Mouse (Mus musculus): ENCODE data around the gene Kifc3.

- TF ChIP-seq CTCF (IDR thresholded peaks at IDR 0.05; ENCODE audit: low read depth, low read length): no peak
- TF ChIP-seq POLR2AphosphoS5 (IDR thresholded peaks at IDR 0.05; ENCODE audit: insufficient replicate concordance, low read depth, low read length): no peak
- no peak for TF ChIP-seq TAL1 (conservative IDR thresholded peaks at IDR 0.05; ENCODE audit: low read depth, low read length)
These were observed 55.8 kb downstream of the Kifc3 start for GRCm38 (mm10) chr8:95146846-95147245.
